Mouse (Mus musculus): ENCODE data around the gene Foxj3. TPM values are rescaled to one million over a fixed set of nuclear protein-coding genes. Genes with fewer than 3 reads are reported as not detected.
"Not testable (repeated sequence)": the region's sequence is repeated elsewhere in the genome, so short reads cannot be mapped to it uniquely, and the experiment has no call there.

Gene Foxj3
- total RNA-seq (2021): 10 to 100 TPM; 81.4 to 83.1 TPM
- long read RNA-seq, full-length matches to known transcripts: 44 of 72 reads
- long read RNA-seq, partial matches to known transcripts: 7 of 72 reads
- long read RNA-seq, other reads (novel, unspliced or antisense): 21 of 72 reads

DNA sequence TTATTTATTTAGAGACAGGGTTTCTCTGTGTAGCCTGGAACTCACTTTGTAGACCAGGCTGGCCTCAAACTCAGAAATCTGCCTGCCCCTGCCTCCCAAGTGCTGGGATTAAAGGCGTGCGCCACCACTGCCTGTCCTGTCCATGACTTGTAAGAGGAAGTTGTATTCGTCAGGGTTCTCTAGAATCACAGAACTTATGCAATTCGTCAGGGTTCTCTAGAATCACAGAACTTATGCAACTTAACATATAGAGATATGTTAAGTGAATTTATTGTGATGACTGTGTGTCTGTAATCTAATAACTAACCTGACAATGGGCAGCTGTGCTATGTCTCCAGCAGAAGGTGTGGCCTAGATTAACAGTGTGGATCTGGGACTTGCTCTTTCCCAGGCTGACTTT lies at the start of gene Foxj3:
Gene Foxj3, plus strand, starts transcription at position 390 of the 400 bp plus-strand sequence.
- not testable (repeated sequence) for DNase-seq (ENCODE audit: low spot score in 2 of 2)

- DNase-seq (ENCODE audit: low spot score in 2 of 2): peak in 1 of 2 experiments; percentile 45
These were observed 47.1 kb upstream of the Foxj3 start for GRCm38 (mm10) chr4:119489666-119490065.

GRCm38 (mm10) chr4:119490806-119491205 lies 46.0 kb upstream of the Foxj3 start:
- peak in 1 of 2 experiments; percentile 52 for DNase-seq (ENCODE audit: low spot score in 2 of 2)

DNA sequence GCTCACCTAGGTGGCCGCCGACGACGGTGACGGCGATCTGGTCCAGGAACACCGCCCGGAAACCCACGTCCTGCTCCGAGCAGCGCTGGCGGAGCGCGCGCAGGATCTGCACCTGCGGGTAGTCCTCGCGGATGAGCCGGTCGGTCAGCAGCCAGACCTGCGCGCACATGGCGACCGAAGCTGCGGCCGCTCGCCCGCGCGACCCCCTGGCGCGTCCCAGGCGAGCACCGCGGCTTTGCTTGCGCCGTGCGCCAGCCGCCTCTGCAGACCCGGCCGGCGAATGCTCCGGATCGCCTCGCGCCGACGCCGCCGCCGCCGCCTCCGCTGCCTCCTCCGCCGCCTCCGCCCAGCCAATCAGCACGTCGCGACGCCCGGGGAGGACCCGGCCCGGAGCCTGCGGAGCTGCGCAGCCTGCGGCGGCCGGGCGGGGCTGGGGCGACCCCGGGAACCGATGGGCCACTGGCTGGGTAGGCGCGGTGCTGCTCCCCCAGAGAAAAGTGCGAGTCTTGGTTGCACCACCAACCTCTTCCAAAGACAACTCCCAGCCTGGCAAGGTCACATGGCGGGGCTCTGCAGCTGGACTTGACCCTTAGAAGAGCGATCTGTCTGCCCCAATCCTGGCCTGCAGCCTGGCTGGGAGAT lies 44.4 kb upstream of the Foxj3 start, which contains the start of gene Rimkla:
Gene Rimkla, minus strand, starts transcription at position 338 of the 642 bp plus-strand sequence.
- peak; percentile 48 to 63 for DNase-seq (ENCODE audit: low spot score in 2 of 2)

DNA sequence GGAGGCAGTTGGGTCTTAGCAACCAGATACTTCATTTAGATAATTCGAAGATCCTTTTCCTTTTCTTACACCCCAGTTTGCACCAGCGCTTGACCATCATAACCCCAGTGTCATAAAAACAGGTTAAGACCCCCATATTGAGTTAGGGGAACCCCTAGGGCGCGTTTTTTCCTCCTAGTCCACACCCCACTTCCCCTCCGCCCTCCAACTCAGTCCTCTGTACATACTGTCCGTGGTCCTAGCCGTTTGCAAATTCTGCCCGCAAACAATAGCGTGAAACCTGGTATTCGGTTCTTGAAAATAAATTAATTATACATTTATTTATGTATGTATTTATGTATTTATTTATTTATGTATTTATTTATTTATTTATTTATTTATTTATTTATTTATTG lies 43.9 kb upstream of the Foxj3 start:
- no peak for DNase-seq (ENCODE audit: low spot score in 2 of 2)

DNA sequence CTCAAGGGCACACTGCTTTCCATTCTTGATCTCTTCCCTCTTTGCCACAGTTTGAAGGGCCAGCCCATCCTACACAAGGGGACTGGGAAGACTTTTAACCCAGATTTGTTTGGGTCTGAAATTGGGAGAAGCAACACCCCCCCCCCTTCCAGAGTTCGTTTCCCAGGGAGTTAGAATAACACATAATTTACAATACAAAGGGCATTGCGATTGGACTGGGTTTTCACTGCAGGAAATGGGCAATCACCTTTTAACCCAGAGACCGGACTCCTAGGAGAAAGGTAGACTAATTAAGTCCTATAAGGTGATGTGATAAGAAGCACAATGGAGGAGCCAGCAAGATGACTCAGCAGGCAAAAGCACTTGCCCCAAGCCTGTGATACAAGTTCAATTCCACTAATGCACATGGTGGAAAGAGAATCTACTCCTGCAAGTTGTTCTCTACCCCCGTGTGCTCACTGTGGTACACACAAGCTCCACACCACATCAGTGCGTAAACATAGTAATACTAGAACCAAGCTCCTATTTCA lies 38.4 kb upstream of the Foxj3 start:
- no peak for DNase-seq (ENCODE audit: low spot score in 2 of 2)

- DNase-seq (ENCODE audit: low spot score in 2 of 2): no peak
These were observed 25.2 kb upstream of the Foxj3 start for GRCm38 (mm10) chr4:119511591-119511990.

DNA sequence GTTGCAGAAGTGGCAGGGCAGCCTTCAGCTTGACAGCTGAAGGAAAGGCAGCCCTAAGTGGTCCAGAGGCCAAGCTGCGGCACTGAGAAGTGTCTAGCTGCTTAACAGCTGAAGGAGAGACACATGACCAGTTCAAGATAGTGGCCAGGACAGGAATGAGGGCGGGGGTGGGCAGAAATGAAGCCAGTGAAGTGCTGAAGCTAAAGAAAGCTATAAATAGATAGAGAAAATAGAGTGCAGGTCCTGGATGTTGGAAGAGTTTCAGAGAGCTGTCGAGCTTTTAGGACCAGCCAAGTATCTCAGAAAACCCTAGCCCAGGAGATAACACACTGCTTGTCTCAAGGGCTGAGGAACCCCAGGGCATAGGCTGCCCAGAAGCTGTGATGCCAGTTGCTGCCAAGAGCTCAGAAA lies 24.1 kb upstream of the Foxj3 start:
- DNase-seq (ENCODE audit: low spot score in 2 of 2): no peak

GRCm38 (mm10) chr4:119523575-119523974 lies 13.2 kb upstream of the Foxj3 start:
- no peak for DNase-seq (ENCODE audit: low spot score in 2 of 2)

- peak; percentile 43 to 71 for DNase-seq (ENCODE audit: low spot score in 2 of 2)
These were observed 12.8 kb upstream of the Foxj3 start for GRCm38 (mm10) chr4:119524010-119524409.

- no peak for DNase-seq (ENCODE audit: low spot score in 2 of 2)
These were observed 12.3 kb upstream of the Foxj3 start for GRCm38 (mm10) chr4:119524466-119524865.

DNA sequence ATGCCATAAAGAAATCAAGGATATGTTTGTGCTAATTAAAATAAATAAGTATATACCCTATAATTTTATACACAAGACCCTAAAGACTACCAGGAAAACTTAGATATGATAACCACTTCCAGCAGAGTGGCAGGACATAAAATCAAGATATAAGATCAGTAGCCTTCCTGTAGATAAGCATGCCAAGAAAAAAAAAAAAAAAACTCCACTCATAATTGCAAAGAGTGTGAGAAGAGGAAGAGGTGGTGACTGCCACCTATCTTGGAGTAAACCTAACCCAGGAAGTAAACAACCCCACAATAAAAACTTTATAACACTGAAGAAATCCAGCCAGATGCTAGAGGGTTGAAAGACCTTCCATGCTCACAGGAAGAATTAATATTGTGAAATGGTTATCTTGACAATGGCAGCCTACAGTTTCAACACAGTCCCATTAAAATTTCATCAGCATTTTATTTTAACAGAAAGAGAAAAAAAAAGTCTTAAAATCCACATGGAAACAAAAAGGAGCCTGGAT lies 10.4 kb upstream of the Foxj3 start:
- DNase-seq (ENCODE audit: low spot score in 2 of 2): no peak

- DNase-seq (ENCODE audit: low spot score in 2 of 2): peak in 1 of 2 experiments; percentile 44
These were observed 5.0 kb upstream of the Foxj3 start for GRCm38 (mm10) chr4:119531813-119532212.

- DNase-seq (ENCODE audit: low spot score in 2 of 2): no peak
These were observed 1.7 kb upstream of the Foxj3 start for GRCm38 (mm10) chr4:119535103-119535502.

DNA sequence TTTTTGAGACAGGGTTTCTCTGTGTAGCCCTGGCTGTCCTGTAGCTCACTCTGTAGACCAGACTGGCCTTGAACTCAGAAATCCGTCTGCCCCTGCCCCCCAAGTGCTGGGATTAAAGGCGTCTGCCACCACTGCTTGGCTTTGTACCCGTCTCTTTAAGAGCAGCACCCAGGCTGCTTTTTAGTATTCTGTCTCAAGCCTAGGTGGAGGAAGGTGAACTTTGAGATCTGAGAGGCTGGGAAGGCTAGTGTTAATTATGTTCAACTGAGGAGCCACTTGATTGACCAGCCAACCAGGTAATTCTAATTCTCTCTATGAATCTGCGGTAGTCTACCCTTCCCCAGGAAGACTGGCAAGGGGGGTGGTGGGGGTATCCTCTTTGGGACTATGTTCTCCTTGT lies 632 bp downstream of the Foxj3 start:
- DNase-seq (ENCODE audit: low spot score in 2 of 2): no peak

GRCm38 (mm10) chr4:119539031-119539824 lies 2.4 kb downstream of the Foxj3 start, which contains the start of gene Frg2f1:
Gene Frg2f1, minus strand, starts transcription at chr4:119539529.
- peak; percentile 92 to 95 for DNase-seq (ENCODE audit: low spot score in 2 of 2)

GRCm38 (mm10) chr4:119539836-119540532 lies 3.2 kb downstream of the Foxj3 start:
- DNase-seq (ENCODE audit: low spot score in 2 of 2): peak in 1 of 2 experiments; percentile 47

DNA sequence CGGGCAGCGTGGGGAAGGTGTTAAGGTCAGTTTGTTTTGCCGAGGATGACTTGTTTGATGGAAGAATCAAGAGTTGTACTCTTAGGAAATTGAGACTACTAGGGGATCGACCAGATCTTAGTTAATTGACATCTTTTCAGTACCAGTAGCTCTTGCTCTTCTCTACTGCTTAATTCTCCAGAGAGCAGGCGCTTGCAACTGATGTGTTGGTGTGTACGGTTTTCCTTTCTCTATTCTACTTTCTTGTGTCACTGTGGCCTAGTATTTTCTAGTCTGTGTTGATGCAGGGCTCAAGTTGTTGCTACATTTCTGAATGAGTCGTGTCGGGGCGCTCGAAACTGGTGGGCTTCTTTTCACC lies 3.7 kb downstream of the Foxj3 start:
- no peak for DNase-seq (ENCODE audit: low spot score in 2 of 2)

DNA sequence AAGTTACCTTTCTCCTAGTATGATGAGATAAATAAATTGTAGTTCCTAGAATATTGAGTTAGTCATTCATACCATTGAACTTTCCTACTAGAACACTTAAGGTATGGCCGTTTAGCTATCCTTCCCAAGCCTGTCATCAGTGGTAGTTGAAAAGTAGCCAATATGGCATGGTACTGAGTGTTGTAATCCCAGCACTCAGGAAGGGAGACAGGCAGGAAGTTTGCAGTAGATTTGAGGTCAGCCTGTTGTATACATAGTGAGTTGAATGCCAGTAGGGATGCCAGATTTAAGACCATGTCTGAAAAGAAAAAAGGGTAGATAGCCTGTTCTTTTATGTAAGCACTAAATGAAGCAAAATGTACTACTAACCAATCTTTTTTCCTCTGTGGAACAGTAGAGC lies 14.1 kb downstream of the Foxj3 start:
- no peak for DNase-seq (ENCODE audit: low spot score in 2 of 2)

- DNase-seq (ENCODE audit: low spot score in 2 of 2): no peak
These were observed 18.7 kb downstream of the Foxj3 start for GRCm38 (mm10) chr4:119555466-119555865.

GRCm38 (mm10) chr4:119563136-119563535 lies 26.3 kb downstream of the Foxj3 start:
- DNase-seq (ENCODE audit: low spot score in 2 of 2): peak in 1 of 2 experiments; percentile 14
